Mouse (Mus musculus) CH12.LX (cell line): Measurements from ENCODE around the gene Sh2d5.

ENCODE experiments used
- CTCF ChIP-seq, 2 experiments: IDR thresholded peaks in 1 of 2; conservative IDR thresholded peaks in 1 of 2; 2 replicates each; pipeline ENCODE4 v1.5.1; 2011 to 2012; ENCODE audit warnings: low read depth in 2 of 2, low read length in 2 of 2, improper control_type of control experiment in 1 of 2, inconsistent platforms in 1 of 2, mild to moderate bottlenecking in 1 of 2, moderate library complexity in 1 of 2
- JUN ChIP-seq: IDR thresholded peaks from 2 replicates; pipeline ENCODE4 v1.6.1; 2011; ENCODE audit warnings: low read depth, mild to moderate bottlenecking, low read length, improper control_type of control experiment, moderate library complexity; ENCODE audit not compliant: insufficient read depth
- JUND ChIP-seq: conservative IDR thresholded peaks from 2 replicates; pipeline ENCODE4 v1.6.1; 2011; ENCODE audit warnings: low read depth, low read length, improper control_type of control experiment
- POLR2A ChIP-seq: IDR thresholded peaks from 2 replicates; pipeline ENCODE4 v1.6.1; 2011; ENCODE audit warnings: low read depth, mild to moderate bottlenecking, improper control_type of control experiment, low read length
- POLR2AphosphoS2 ChIP-seq: IDR thresholded peaks from 2 replicates; pipeline ENCODE4 v1.6.1; 2011; ENCODE audit warnings: low read depth, low read length, improper control_type of control experiment
- SMC3 ChIP-seq: IDR thresholded peaks from 2 replicates; pipeline ENCODE4 v1.6.1; 2011; ENCODE audit warnings: low read depth, low read length, improper control_type of control experiment
- UBTF ChIP-seq: IDR thresholded peaks from 2 replicates; pipeline ENCODE4 v1.6.1; 2012; ENCODE audit warnings: low read depth, mild to moderate bottlenecking, inconsistent platforms, low read length, improper control_type of control experiment, moderate library complexity
- ZKSCAN1 ChIP-seq: IDR thresholded peaks from 2 replicates; pipeline ENCODE4 v1.6.1; 2012; ENCODE audit warnings: low read depth, inconsistent platforms, low read length, improper control_type of control experiment, borderline replicate concordance
- ZNF384 ChIP-seq: IDR thresholded peaks from 2 replicates; pipeline ENCODE4 v1.6.1; 2012; ENCODE audit warnings: low read depth, low read length, improper control_type of control experiment, inconsistent platforms

DNA sequence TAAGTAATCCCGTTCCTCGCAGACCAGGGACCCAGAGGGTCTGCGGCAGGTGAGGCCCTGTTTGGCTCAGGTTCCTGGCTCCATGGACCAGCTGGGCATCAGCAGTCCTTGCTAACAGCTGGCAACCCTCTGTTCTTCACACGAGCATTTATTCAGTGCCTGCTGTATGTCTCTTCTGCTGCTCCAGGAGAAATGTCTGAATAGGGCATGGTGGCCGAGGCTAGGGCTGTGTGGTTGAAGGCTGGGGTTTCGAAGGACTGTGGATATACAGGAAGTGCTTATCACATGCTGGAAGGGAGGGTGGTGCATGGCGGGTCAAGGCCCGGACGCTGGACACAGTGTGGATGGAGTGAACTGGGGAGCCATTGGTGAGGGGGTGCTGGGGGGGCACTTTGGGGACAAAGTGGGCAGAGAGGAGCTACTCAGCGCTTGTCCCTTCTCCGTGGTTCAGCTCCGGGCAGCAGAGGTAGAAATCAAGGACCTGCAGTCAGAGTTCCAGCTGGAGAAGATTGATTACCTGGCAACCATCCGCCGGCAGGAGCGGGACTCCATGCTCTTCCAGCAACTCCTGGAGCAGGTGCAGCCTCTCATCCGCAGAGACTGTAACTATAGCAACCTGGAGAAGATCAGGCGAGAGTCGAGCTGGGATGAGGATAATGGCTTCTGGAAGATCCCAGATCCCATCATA lies 43.2 kb downstream of the Sh2d5 start:
- no peak for TF ChIP-seq UBTF
- TF ChIP-seq ZNF384, result no peak
- no peak for TF ChIP-seq POLR2A
- no peak for TF ChIP-seq CTCF (conservative IDR thresholded peaks at IDR 0.05 in 1 of 2, IDR thresholded peaks at IDR 0.05 in 1 of 2; ENCODE audit: low read depth in 2 of 2, low read length in 2 of 2)
- TF ChIP-seq ZKSCAN1, result no peak
- TF ChIP-seq SMC3, result no peak
- no peak for TF ChIP-seq JUN
- no peak for TF ChIP-seq POLR2AphosphoS2
- TF ChIP-seq JUND, result no peak
